Mouse (Mus musculus) brain, embryonic 18.5 days (tissue): ENCODE results near the gene Efna4.

Experiments
- DNase-seq: peaks from one replicate; pipeline ENCODE4 v3.0.0-alpha.2; 2012; ENCODE audit warnings: low read depth, low spot score

The Efna4 gene

DNA sequence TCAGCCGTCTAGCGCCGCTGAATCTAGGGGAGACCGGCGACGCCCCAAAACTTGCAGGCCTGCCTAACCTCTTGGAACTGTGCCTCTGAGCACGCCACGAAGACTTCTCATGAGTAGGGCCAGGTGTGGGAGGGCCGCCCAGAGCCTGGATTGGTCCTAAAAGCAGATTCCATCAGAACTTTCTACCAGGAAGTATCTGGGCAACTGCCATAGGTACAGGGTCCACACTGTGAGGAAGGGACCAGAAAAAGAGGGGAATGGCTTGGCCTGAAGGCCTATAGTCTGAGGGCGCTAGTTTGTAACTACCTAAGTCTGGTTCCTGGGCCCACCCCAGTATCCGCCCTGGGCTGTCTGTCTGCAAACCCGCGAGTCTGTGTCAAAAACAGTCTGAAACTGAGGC, 6.3 kb downstream of the Efna4 start:
- DNase-seq: no peak

DNA sequence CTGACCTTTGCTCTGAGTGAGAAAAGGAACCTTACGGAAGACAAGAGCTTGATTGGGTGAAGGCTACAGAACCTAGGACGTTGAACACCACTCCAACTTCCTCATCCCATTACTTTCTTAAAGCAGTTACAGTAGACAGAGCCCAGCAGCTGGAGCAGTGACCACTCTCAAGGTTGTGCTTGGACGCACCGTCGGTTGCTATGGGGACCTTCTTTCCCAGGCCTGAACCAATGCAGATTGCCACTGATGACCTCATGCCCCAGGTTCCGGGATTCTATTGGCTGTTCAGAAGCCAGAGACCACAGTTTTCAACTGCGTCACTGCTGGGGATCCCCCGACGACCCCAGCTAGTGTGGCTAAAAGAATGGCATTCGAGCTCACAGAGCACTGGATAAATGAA, 6.9 kb downstream of the Efna4 start:
- DNase-seq: no peak

DNA sequence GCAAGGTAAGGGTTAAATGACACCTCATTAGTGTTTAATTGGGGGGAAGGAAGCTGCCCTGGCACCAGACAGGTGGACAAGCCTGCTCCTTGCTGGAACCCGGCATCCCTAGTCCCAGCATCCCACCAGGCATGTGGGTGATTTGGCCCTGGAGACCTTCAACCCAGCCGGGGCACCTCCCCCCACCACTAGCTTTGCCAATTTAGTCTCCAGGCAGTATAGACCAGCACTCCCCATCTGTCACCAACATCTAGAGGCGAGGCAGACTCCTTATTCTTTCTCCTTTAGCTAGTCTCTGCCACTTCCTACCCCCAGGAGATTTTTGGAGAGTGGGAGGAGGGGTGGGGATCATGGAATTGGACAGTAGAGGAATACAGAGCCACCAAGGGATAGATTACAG, 7.5 kb downstream of the Efna4 start:
- no peak for DNase-seq

DNA sequence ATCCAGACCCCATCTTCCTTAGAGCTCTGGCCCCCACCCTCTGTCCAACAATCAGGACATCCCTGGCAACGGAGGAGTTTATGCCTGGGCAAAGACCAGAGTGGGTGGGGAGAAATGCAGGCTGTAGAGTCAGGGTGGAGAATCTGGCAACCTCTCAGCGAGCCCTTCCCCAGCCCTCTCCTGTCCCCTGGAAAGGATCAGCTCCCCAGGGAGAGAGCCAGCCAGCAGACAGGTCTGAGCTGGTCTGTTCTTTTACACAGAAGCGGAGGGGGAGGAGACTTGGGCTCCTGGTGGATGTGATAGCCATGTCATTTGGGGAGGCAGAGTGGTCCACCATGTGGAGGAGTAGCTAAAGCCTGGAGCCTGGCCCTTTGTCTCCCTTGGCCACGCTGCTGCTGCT, 9.2 kb downstream of the Efna4 start:
- no peak for DNase-seq

DNA sequence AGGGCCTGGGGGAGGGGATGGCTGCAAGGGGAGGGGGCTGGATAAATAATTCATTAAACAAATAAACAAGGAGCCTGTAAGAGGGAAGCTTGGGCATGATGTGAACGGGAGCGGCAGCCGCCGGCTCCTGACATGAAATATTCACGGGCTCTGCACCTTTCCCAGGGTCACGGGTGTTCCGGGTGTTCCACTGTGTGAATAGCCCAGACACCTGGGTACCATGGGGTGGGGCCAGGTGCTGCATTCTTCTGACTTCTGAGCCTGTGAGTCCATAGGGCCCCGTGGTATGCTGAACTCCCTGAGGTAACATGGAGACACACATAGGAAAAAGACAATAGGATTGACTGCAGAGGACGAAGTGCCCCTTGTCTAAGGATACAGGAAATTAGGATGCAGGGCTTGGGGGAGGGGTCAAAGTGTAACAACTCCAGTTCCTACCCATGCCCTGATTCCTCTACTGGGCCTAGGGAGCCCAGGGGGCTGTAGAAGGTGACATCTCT, 10.4 kb downstream of the Efna4 start:
- no peak for DNase-seq

DNA sequence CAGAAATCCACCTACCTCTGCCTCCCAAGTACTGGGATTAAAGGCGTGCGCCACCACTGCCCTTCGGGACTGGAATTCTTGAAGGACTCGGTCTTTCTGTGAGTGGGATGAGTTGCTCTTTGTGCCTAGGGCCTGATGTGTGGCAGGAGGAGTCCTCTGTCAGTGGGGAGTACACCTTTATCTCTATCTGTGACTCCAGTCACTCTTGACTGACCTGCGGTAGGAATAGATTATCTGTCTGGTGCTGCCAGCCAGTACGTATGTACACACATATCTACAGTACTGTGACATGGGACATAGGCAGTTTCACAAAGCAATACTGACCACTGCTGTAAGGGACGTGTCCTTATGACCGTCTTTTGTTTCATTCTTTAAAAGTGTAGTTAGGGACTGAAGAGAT, 11.9 kb downstream of the Efna4 start:
- DNase-seq: no peak

DNA sequence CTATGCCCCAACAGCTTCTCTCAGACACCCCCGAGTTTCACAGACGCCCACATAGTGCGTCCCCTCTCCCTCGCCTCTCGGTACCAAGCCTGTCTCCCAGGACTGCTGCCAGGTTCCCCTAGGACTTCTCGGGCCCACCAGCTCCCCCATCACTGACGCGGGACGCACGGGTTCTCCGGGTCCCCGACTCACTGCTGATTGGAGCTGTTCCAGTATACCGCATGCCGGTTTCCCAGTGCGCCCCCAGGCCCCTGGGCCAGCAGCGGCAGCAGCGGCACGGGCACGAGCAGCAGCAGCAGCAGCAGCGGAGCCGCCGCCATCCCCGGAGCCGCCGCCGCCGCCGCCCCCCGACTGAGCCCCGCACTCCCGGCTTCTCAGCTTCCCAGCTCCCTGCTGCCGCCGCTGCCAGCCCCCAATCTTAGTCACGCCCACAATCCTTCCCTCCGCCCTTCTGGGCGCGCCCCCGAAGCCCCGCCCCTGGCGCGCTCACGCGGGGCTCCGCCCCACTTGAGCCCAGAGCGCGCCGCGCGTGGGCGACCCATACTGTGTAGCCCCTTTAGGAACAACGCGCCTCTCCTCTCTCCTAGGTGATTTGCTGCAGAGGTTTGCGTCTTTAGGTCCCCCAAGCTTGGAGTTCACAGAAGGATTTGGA, 15.2 kb downstream of the Efna4 start, which contains the start of gene Efna3:
Gene Efna3 (minus strand): TSS at position 452 of the 652 bp plus-strand sequence.
- peak; percentile 81 for DNase-seq

DNA sequence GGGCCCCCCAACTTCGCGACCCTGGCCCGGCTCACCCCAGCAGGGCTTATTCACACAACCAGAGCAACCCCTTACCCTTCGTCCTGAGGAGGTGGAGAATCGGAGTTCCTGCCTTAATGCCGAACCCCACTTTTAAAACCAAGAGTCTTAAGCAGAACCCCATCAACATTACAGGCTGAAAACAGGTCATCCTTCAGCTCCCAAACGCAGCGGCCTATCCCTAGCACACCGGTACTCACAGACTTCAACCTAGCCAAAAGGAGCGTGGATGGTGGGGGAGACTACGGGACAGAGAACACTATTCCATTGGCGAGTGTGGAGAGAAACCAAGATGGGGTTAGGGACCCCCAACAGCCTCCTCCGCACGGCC, 15.7 kb downstream of the Efna4 start:
- DNase-seq: no peak

DNA sequence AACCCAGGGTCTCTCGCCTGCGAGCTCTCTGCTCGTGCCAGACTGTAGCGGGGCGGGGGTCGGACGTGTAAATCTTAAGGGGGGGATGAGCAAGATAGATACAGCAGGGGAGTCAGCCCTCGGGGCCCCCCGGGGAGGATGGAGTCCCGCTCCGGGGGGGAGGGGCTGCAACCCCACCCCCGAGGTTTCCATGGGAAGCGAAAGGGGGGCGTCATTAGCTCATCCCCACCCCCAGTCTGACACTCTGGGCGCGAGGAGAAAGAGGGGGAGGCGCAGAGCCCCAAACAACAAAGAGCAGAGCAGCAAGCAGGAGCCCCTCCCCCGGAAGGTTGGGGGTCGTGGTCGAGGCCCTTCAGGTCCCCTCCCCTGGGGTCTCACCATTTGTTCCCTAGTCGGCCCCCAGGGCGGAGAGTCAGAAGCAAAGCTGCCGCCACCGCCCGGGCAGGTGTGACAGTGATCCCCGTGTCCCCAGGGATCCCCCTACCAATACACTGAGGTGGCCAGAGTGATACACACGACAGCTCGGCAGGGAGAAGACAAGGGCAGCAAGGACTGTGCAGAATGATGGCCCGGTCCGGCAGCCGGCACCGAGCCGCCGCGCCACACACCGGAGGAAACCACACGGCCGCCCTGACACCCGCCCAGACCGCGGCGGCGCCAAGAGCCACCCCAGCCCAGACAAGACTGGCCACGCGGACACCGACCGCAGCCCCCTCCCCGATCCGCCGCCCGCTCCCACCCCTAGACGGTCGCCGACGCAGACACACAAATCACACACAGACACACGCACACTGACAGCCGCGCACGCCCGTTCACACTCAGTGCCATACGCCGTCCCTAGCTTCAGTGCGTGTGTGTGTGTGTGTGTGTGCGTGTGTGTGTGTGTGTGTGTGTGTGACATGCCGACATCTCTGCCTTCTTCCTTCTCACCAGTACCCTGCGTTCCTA, 16.4 kb downstream of the Efna4 start:
- no peak for DNase-seq

DNA sequence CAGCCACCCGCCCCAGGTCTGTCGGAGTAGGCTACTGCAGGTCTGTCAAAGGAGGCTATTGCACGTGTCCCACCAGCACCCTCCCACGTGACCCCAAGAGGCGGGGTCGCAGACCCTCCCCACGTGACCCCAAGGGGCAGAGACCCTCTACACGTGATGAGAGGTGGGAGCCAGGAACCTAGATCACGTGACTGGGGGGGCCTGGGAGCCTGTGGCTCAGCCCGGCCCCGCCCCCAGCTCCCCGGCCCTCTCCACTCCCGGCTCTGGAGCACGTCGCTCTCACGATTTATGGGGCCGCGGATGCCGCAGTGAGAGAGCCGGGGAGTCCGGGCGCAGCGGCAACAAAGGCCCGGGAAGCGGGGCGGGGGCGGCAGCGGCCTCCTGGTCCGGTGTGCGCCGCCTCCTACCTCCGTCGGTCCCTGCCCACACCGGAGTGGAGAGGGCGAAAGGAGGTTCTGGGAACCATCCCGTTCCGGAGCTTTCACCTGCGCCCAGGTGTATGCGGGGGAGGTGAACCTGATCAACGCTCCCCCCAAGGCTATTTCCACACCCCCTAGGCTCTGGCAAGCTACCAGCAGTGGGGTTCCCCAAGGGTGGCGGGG, 17.1 kb downstream of the Efna4 start:
- no peak for DNase-seq

DNA sequence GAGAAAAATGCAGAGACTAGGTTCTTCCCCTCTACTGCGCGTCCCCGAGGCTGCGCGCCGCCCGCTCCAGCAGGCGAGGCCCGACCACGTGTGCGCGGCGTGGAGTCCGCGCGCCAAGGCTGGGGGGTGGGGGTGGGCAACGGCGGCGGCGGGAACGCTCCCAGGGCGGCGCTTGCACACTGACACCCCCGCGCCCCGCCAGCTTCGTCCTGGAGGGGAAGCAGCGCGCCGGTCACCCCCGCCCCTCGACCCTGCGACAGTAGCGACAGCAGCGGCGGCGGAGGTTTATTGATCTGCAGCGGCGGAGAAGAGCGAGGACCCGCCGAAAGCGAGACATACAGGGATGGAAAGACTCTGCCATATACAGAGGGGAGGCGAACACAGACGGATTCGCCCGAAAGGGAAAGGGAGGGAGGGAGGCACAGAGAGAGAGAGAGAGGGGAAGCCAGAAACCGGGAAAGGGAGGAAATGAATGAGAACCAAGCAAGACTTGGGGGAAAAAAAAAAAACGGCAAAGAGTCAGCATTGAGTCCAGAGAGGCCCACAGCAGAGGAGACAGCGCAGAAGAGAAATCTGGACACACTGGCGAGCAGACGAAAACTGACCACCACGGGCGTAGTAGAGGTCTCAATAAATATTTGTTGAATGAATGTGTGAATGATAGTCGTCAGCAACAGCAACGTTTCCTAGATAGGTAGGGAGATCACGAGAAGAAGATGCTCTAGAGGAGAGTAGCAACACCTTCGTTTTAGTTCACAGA, 18.1 kb downstream of the Efna4 start:
- DNase-seq: no peak

DNA sequence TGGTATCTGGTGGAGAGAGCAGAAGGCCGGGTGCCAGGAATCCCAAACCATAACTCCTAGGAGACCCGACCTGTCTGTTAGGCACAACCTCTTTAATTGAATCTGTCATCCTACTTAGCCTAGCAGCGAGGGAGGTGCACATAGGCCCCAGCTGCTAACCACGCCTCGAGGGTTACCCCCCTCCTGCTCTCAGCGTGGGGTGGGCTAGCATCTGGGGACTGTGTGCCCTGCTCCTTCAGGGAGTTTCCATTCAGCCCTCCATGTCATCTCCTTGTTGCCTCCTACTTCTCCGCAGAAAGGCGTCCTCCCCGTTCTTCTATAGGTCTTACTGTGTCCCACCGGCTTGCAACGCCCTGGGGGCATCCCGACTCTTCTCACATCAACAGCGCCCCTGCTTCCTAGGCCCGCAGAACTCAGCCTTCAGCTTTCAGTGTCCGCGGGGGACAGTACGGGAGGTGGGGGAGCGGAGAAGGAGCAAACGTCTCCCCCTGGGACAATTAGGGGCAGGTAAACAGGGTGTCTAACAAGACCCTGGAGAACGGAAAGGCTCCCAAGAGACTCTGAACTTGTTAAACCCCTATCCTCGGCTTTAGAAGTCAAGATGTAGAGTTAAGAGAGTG, 18.7 kb downstream of the Efna4 start:
- DNase-seq: no peak

DNA sequence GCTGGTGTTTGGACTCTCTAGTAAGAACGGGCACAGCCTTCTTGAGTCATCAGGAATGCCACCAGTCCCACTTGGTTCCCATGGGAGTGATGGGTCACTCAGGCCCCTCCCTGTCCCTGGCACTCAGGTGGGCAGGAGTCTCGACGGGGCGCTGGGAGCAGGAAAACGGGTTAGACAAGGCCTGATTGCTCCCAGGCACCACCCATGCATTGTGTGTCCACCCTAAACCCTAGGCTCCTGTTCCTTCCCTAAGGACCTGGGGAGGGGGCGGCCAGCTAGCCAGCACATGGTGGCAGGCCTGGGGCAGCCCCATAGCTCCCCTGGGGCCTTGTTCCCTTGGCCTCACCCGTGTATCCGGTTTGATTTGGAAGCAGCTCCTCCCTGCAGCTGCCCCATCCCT, 19.5 kb downstream of the Efna4 start:
- no peak for DNase-seq

DNA sequence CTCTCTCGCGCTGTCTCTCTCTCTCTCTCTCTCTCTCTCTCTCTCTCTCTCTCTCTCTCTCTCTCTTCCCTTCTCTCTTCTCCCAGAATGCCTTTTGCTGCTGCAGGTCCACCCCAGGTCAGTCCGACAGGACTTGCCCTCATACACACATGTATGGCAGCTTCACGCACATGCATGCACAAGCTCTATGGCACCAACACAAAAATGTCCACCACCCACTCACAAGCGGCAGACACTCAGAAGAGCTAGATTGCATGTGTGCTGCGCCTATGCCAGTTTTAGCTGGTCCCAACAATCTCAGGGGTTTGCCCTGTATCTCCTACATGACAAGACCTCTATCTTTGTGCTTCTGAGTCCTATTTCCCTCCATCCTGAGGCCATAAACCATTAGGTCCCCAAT, 20.6 kb downstream of the Efna4 start:
- DNase-seq: no peak

DNA sequence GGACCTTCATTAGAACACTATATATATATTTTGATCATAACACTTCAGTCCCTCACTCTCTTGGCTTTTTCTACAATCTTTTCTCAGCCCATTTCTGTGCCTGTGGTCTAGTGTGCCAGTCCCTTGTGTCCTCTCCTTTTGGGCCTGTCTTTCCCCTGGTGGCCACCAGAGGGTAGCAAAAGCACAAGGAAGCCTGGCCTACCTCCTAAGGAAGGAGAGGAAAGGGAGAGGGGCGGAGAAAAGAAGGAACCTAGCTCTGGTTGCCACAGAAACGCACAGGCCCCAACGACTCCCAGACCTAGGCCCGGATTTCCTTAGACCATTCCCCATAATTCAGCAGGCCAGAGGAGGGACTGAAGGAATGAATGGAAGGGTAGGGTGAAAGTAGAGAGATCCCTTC, 21.0 kb downstream of the Efna4 start:
- DNase-seq: peak; percentile 79

DNA sequence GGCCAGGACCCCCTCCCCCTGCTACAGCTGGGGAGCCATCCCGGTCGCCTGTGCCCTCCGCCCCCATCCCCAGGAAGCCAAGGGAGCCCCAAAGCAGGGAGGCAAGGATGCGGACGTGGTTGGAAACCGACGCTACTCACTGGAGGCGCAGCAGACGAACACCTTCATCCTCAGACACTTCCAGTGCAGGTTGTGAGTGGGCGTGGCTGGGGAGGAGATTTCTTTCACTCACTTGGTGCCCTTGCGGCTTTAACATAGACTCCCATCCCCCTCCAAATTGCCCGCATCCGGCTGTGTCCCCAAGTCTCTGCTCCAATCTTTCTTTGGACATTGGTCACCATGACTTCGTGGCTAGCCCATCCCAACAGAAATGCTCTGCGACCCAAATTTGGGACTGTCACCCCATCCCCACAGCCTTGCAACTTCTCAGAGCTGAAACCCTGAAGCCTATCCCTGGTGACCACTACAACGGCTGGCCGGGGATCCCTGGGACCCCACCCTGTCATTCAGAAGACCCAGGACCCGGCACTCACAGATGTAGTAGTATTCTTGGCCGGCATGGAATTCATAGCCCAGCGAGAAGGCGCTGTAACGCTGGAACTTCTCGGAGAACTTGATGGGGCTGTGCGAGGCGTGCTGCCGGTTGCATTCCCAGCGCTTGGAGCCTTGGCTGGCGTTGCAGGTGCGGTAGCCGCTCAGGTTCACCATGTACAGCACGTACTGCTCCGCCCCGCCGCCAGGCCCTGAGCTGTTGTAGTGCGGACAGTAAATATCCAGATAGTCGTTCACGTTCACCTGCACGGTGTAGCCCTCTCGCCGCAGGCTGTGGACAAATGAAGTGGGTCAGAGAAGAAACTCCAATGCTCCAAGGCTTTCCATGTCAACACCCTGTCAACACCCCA, 21.6 kb downstream of the Efna4 start:
- no peak for DNase-seq

DNA sequence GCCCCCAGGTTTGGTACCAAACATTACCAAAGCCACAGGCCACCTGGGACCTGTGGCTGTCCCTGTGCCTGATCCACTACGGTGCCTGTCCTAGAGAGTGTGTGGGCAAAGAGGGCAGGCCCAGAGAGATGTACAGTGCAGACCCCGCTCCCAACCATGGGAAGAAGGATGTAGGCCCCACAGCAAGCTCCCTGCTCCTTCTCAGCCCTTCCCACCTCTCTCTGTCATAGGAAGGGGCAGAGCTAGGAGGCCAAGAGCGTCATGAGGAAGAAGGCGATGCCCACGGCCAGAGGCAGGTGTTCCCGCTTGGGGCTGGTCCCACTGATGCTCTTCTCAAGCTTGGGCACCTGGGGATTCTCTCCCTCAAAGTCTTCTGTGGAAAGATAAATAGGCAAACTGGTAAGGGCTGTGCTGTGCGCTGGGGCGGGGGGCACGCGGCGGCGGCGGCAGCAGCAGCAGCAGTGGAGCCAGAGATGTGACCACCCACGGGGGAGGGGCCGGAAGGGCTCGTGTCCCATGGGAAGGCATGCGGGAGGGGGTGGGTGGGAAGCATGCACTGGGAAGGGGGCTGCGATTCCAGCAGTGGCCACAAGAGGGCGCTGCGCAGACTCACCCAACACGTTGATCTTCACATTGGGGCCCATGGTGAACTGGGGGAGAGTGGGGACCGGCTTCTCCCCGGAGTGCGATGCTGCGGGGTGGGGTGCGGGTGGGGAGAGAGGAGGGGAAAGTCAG, 22.5 kb downstream of the Efna4 start:
- no peak for DNase-seq

DNA sequence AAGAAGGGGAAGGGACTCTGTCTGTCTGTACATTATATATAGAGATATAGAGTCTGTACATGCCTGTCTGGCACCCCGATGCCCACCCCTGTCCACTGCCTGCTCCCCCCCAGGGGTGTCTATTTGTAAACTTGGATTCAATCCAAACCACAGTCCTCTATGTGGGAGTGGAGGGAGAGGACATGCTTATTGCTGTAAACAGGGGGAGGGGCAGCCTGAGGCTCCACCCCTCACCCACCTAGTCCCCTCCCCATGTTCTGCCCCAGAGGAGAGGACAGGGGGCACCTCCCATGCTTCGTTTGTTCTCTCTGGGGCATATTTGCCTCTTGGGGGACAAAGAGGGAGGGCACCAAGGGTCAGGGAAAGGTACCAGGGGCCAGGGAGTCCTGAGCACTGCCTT, 23.0 kb downstream of the Efna4 start:
- no peak for DNase-seq

DNA sequence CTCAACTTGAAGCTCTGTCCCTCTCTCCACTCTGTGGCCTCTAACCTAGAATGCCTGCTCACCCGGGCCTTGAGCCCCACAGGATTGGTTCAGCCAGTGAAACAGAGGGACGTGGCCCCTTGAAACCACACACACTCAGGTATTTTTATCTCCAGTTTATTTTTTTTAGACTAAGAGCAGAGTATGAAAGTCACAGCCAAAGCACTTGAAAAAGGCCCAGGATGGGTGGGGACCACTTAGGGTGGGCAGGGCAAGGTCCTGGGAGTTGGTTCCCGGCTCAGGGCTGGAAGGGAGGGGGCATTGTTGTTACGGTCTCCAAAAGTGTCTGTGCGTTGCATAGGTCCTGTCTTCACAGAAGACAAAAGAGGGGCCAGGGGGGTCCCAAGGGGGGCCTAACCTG, 23.5 kb downstream of the Efna4 start:
- DNase-seq: no peak

DNA sequence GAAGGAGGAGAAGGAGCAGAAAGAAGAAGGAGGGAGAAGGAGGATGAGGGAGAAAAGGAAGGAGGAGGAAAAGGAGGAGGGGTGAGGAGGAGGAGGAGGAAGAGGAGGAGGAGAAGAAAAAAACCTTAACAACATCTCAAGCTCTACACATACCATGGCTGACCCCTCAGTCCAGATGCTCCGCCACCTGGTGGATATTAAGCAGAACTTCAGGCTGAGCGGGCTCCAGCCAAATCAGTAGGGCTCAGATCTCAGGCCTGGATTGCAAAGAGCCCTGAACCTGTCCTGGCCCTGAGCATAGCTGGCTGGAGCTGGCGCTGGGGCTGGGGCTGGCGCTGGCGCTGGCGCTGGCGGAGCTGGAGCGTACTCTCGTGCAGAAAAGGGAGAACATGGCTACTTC, 29.7 kb downstream of the Efna4 start:
- DNase-seq: no peak
